Mouse (Mus musculus) lung, embryonic 16.5 days (tissue): Measurements from ENCODE around the gene Slc6a2. TPM values are rescaled to one million over a fixed set of nuclear protein-coding genes. Genes with fewer than 3 reads are reported as not detected.

Source experiments
- ATAC-seq: fragments of 200-750 bp; cut with Nextera tagmentation; 2 replicates; pipeline ENCODE4 v1.8.0; 2017; ENCODE audit warnings: low read depth, mild to moderate bottlenecking, moderate library complexity
- H3K27ac ChIP-seq: fragments of 300-500 bp; sonication (generic); 2 replicates; pipeline ENCODE4 v1.5.1; 2014; ENCODE audit warnings: mild to moderate bottlenecking, control low read depth, low read length
- H3K27me3 ChIP-seq: fragments of 300-500 bp; sonication (generic); 2 replicates; pipeline ENCODE4 v1.6.1; 2014; ENCODE audit warnings: low read depth, low read length, mixed read lengths; ENCODE audit not compliant: control insufficient read depth, insufficient read depth
- H3K36me3 ChIP-seq: fragments of 300-500 bp; sonication (generic); 2 replicates; pipeline ENCODE4 v1.6.1; 2014; ENCODE audit warnings: low read length; ENCODE audit not compliant: control insufficient read depth, insufficient read depth
- H3K4me1 ChIP-seq: fragments of 300-500 bp; sonication (generic); replicated peaks from 2 replicates; pipeline ENCODE4 v1.6.1; 2014; ENCODE audit warnings: low read length, mixed read lengths; ENCODE audit not compliant: control insufficient read depth, insufficient read depth
- H3K4me2 ChIP-seq: fragments of 300-500 bp; sonication (generic); 2 replicates; pipeline ENCODE4 v1.6.1; 2014; ENCODE audit warnings: low read depth, low read length, control low read depth
- H3K4me3 ChIP-seq: fragments of 300-500 bp; sonication (generic); 2 replicates; pipeline ENCODE4 v1.5.1; 2014; ENCODE audit warnings: mild to moderate bottlenecking, low read length, control low read depth
- H3K9ac ChIP-seq: fragments of 300-500 bp; sonication (generic); 2 replicates; pipeline ENCODE4 v1.6.1; 2014; ENCODE audit warnings: low read length, control low read depth
- H3K9me3 ChIP-seq: fragments of 300-500 bp; sonication (generic); 2 replicates; pipeline ENCODE4 v1.6.1; 2016; ENCODE audit warnings: low read length; ENCODE audit not compliant: control insufficient read depth
- WGBS: fragments of 180-500 bp; shearing (Covaris S2); extraction: QIAGEN DNeasy Blood & Tissue Kit; methylation state at CpG from one replicate; pipeline ENCODE4 v1.1.7; 2014; 5-methylcytosine and 5-hydroxymethylcytosine counted together
- polyA plus RNA-seq: library from polyadenylated mRNA; unstranded; fragments of >200 nt; fragmentation: Nextera tagmentation; extraction: Ambion mirVana; gene quantifications from 2 replicates; pipeline ENCODE4 v1.2.1, GENCODE M21; 2015

Slc6a2 gene
- polyA plus RNA-seq, 1 experiment from 2014 or later: 0.58 TPM

DNA sequence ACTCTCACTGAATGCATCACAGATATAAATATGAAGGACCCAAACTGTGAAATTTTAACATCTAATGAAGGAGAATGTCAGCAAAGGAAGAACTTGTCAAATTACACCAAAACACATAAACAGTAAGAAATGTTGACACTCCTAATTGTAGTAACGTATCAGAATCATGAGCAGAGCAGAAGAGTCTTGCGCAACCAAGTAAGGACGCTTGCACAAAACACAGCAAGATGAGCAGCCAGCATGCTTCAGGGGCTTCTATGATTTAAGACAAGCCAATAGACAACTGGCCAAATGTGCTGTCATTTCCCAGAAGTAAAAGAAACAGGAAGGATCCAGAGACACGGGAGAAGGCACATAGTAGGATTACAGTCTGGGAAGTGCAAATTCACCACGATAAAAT lies 5.8 kb upstream of the Slc6a2 start:
- 57% methylated on average over 5 of the region's 5 CpGs for WGBS
- no peak overlapping the region for H3K27ac ChIP-seq
- no peak overlapping the region for H3K4me2 ChIP-seq
- no peak for ATAC-seq
- peaks cover 8% of the 10 kb centered on the region for H3K4me1 ChIP-seq
- H3K4me3 ChIP-seq: no peak overlapping the region
- peaks cover 3% of the 10 kb centered on the region for H3K27me3 ChIP-seq
- no peaks in the 10 kb centered on the region for H3K9me3 ChIP-seq
- H3K36me3 ChIP-seq: no peaks in the 10 kb centered on the region
- H3K9ac ChIP-seq: no peak overlapping the region

DNA sequence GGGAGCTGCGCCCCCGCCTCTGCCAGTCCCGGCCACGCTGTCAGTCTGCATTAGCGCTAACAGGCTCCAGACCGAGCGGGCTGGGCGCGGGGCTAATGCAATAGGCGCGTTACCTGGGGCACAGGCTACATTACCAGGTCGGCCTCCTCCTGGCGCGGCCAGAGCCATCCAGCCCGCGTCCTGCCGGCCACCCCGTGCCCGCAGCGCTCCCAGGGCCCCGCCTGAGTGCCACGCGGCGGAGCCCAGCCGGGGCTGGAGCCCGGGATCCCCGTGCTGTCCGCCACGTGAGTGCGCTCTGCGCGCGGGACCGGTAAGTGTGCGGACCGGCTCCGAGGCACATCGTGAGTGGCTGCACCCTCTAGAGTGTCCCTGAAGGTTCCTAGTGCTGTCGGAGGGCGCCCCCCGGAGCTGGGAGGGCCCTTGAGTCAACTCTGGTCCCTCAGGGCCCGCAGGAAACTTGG lies 602 bp downstream of the Slc6a2 start:
- Histone ChIP-seq H3K4me3 (peak overlapping the region; percentile 48), H3K27me3 (peaks cover 47% of the 10 kb centered on the region), H3K36me3 (no peaks in the 10 kb centered on the region), H3K9me3 (no peaks in the 10 kb centered on the region), H3K4me1 (peaks cover 10% of the 10 kb centered on the region), H3K27ac (no peak overlapping the region), H3K9ac (peak overlapping the region; percentile 47), H3K4me2 (peak overlapping the region; percentile 78)
- WGBS: under 1% methylated on average over 39 of the region's 42 CpGs
- peak; percentile 66 for ATAC-seq

DNA sequence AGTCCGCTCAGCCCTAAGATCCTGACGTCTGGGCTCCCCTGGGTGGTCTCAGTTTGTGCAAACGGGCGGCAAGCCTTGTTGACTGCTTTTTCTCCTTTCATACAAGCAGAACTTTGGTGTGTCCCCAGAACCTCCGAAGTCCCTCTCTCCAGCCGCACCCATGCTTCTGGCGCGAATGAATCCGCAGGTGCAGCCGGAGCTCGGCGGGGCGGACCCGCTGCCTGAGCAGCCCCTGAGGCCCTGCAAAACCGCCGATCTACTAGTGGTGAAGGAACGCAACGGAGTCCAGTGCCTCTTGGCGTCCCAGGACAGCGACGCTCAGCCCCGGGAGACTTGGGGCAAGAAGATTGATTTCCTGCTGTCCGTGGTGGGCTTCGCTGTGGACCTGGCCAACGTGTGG lies 1.2 kb downstream of the Slc6a2 start:
- H3K4me1 ChIP-seq: peaks cover 10% of the 10 kb centered on the region
- no peak overlapping the region for H3K9ac ChIP-seq
- H3K4me3 ChIP-seq: peak overlapping the region; percentile 48
- 3% methylated on average over 25 of the region's 25 CpGs for WGBS
- H3K36me3 ChIP-seq: no peaks in the 10 kb centered on the region
- ATAC-seq: peak; percentile 27; the same call in 1 of the 2 replicates
- H3K27me3 ChIP-seq: peaks cover 47% of the 10 kb centered on the region
- no peaks in the 10 kb centered on the region for H3K9me3 ChIP-seq
- no peak overlapping the region for H3K27ac ChIP-seq
- peak overlapping the region; percentile 78 for H3K4me2 ChIP-seq

DNA sequence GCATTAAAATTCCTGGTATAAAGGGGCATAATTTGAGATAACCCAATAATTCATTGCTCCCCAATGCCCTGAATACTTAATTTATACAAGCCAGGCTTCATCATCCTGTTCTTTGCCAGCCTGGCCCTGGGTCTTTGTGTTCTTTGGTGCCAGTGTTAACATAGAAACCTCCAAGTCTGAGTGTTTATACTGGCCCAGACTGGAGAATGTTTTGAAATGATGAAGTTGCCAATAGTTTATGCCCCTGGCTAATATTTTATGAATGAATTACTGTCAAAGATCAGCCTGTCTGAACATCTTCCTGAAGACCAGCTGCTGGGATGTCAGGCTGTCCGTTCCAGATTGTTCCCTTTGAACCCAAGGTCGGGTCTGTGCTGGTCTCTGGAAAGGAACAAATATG lies 4.7 kb downstream of the Slc6a2 start:
- Histone ChIP-seq H3K27me3 (peaks cover 39% of the 10 kb centered on the region), H3K9ac (no peak overlapping the region)
- 28% methylated on average over 2 of the region's 2 CpGs for WGBS

DNA sequence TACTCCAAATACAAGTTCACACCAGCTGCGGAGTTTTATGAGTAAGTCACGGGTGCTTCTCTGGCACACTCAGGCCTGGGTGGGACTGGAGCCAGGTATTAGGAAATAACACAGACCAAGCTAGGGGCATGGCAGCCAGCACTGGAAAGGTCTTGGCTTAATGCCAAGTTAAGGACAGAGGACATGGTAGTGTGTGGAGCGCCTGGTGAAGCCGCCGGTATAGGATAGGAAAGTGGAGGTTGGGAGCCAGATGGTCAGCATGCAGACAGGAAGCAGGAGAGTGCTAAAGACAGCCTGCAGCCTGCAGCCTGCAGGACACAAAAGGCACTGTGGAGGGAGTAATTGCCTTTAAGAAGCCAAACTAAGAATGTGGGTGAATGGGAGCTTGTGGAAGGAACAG lies 13.1 kb downstream of the Slc6a2 start:
- 25% methylated on average over 5 of the region's 5 CpGs for WGBS
- peaks cover 7% of the 10 kb centered on the region for H3K4me1 ChIP-seq
- H3K27ac ChIP-seq: no peak overlapping the region; the same call in 1 of the 2 replicates
- H3K9me3 ChIP-seq: no peaks in the 10 kb centered on the region
- H3K27me3 ChIP-seq: no peaks in the 10 kb centered on the region
- H3K9ac ChIP-seq: no peak overlapping the region
- peak; percentile 97 for ATAC-seq
- H3K36me3 ChIP-seq: no peaks in the 10 kb centered on the region
- no peak overlapping the region for H3K4me2 ChIP-seq
- no peak overlapping the region for H3K4me3 ChIP-seq

More for the DNA sequence above, 4.7 kb downstream of the Slc6a2 start:
- Histone ChIP-seq H3K4me3 (no peak overlapping the region), H3K9me3 (no peaks in the 10 kb centered on the region), H3K4me2 (no peak overlapping the region), H3K36me3 (no peaks in the 10 kb centered on the region), H3K27ac (no peak overlapping the region), H3K4me1 (peaks cover 10% of the 10 kb centered on the region)
- ATAC-seq: no peak

DNA sequence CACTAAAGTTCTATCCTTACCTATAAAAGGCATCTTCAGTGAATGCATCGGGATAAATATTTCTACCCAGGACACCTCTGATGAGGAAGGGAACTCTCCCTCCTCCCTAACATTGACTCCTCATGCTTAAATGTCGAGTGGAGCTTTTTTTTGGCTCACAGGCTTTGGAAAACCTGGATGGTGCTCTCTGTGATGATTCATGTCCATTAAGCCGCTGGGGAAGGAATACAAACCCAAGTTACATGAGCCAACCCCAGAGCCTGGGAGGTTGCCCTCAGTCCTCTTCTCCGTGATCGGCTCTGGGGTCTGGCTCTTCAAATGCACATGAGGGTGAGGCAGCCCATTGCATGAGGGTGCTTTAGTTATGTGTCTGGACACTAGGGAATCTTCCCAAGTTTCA lies 16.8 kb downstream of the Slc6a2 start:
- Histone ChIP-seq H3K9ac (no peak overlapping the region), H3K4me1 (peaks cover 7% of the 10 kb centered on the region), H3K27ac (no peak overlapping the region), H3K27me3 (no peaks in the 10 kb centered on the region), H3K9me3 (no peaks in the 10 kb centered on the region), H3K36me3 (no peaks in the 10 kb centered on the region), H3K4me2 (no peak overlapping the region), H3K4me3 (no peak overlapping the region)
- no peak for ATAC-seq
- WGBS: 81% methylated on average over 5 of the region's 5 CpGs

DNA sequence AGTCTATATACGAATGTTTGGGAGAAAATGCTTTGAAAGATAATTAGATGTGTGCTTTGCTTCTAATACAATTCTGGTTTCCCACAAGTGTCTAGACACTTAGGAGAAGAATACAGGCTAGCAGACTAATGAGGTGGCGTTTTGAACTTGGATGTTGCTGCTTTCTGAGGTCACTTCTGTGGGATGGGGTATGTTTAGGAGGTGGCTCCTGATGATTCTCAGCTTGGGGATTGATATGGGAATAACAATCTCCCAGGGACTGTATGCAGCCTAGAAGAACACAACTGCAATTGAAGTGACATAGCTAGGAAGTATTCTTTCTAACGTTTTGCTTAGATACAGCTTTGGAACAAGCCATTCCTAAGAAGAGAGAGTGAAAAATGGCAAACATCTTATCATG lies 22.6 kb downstream of the Slc6a2 start:
- WGBS: 48% methylated on average over 3 of the region's 3 CpGs
- ATAC-seq: peak; percentile 71
- Histone ChIP-seq H3K9ac (no peak overlapping the region), H3K27ac (0 out of 2 replicates have a peak overlapping the region, but pooled peaks have one; percentile 30), H3K4me1 (peaks cover 8% of the 10 kb centered on the region), H3K4me2 (no peak overlapping the region), H3K4me3 (no peak overlapping the region), H3K27me3 (no peaks in the 10 kb centered on the region), H3K36me3 (no peaks in the 10 kb centered on the region), H3K9me3 (no peaks in the 10 kb centered on the region)

DNA sequence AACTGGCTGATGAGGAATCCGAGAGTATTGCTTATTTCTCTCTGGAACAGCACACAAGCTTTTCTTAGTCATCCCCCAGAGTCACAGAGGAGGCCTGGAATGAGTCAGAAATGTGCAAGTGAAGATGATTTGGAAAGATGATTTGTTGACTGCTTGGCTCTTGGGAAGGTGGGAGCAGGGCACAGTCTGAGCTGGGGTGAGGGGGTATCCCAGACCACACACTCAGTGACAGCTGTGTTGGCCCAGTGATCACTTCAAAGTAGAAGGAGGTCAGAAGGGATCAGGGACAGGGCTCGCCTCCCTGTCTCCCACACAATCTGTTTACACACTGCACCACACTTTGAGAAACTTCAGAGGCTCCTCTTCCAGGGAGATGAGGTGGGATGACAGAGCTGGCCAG lies 24.5 kb downstream of the Slc6a2 start:
- H3K9me3 ChIP-seq: no peaks in the 10 kb centered on the region
- no peaks in the 10 kb centered on the region for H3K36me3 ChIP-seq
- ATAC-seq: peak; percentile 97
- WGBS: 32% methylated on average over 2 of the region's 2 CpGs
- no peaks in the 10 kb centered on the region for H3K27me3 ChIP-seq
- H3K27ac ChIP-seq: peak overlapping the region; percentile 66; the same call in 1 of the 2 replicates
- no peak overlapping the region for H3K9ac ChIP-seq
- no peak overlapping the region for H3K4me3 ChIP-seq
- H3K4me1 ChIP-seq: peaks cover 8% of the 10 kb centered on the region
- H3K4me2 ChIP-seq: no peak overlapping the region

DNA sequence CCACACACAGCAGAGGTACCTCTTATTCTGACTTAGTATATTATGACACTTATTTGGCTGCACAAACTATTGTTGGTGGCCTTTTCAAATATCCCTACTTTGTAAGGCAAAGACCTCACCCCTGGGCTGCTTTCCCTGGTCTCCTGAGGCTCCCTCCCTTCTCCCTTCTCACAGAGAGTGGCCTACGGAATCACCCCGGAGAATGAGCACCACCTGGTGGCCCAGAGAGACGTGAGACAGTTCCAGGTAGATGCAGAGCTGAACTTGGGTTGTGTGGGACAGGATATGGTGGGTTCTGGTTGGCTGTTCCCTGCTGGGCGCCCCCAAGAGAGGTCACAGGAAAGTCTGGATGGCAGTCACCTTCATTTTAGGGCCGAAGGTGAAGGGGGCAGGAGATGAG lies 37.0 kb downstream of the Slc6a2 start:
- H3K36me3 ChIP-seq: no peaks in the 10 kb centered on the region
- H3K27ac ChIP-seq: no peak overlapping the region
- H3K4me1 ChIP-seq: no peaks in the 10 kb centered on the region
- no peaks in the 10 kb centered on the region for H3K9me3 ChIP-seq
- ATAC-seq: 0 out of 2 replicates have a peak, but pooled peaks have one; percentile 38
- H3K27me3 ChIP-seq: no peaks in the 10 kb centered on the region
- H3K4me3 ChIP-seq: no peak overlapping the region
- 26% methylated on average over 5 of the region's 5 CpGs for WGBS
- no peak overlapping the region for H3K9ac ChIP-seq
- H3K4me2 ChIP-seq: no peak overlapping the region

DNA sequence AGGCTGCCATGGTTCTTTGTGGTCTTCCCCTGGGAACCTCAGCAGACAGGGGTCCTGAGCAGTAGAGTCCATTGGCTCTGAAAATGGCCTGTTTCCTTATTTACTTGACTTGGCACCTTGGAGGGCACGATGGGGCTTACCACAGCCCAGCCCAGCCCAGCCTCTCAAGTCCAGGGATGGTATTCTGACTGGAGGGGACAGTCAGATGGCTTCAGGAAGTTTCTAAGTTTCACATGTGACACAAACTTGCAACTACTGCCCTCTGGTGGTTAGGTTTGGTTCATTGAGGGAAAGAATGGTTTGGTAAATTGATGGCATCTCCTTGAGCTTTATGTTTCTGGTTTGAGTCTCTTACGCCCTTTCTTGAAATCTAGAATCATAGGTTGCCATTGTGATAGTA lies 38.7 kb downstream of the Slc6a2 start:
- no peak overlapping the region for H3K4me2 ChIP-seq
- no peaks in the 10 kb centered on the region for H3K27me3 ChIP-seq
- H3K36me3 ChIP-seq: no peaks in the 10 kb centered on the region
- no peak overlapping the region for H3K27ac ChIP-seq
- no peaks in the 10 kb centered on the region for H3K9me3 ChIP-seq
- no peak overlapping the region for H3K4me3 ChIP-seq
- WGBS: 36% methylated on average over 2 of the region's 2 CpGs
- no peak for ATAC-seq
- no peaks in the 10 kb centered on the region for H3K4me1 ChIP-seq
- H3K9ac ChIP-seq: no peak overlapping the region
